Mouse (Mus musculus): ENCODE measurements around the gene Sos1.
"Not testable (repeated sequence)": the region's sequence is repeated elsewhere in the genome, so short reads cannot be mapped to it uniquely, and the experiment has no call there.

Gene Sos1

GRCm38 (mm10) chr17:80420998-80421397, 59.3 kb downstream of the Sos1 start:
- no peak for DNase-seq (ENCODE audit: low spot score in 2 of 2)

- no peak for DNase-seq (ENCODE audit: low spot score in 2 of 2)
These were observed 61.6 kb downstream of the Sos1 start for GRCm38 (mm10) chr17:80418572-80419210.

GRCm38 (mm10) chr17:80411182-80411581, 69.1 kb downstream of the Sos1 start:
- no peak for DNase-seq (ENCODE audit: low spot score in 2 of 2)

- DNase-seq (ENCODE audit: low spot score in 2 of 2) = no peak
These were observed 82.0 kb downstream of the Sos1 start for GRCm38 (mm10) chr17:80398243-80398642.

GRCm38 (mm10) chr17:80391423-80392403, 88.5 kb downstream of the Sos1 start:
- peak in 1 of 2 experiments; percentile 30 for DNase-seq (ENCODE audit: low spot score in 2 of 2)

- DNase-seq (ENCODE audit: low spot score in 2 of 2) = no peak
These were observed 90.2 kb downstream of the Sos1 start for GRCm38 (mm10) chr17:80390024-80390423.

- DNase-seq (ENCODE audit: low spot score in 2 of 2) = no peak
These were observed 94.6 kb downstream of the Sos1 start for GRCm38 (mm10) chr17:80385671-80386070.

- DNase-seq (ENCODE audit: low spot score in 2 of 2) = not testable (repeated sequence)
These were observed 101.9 kb downstream of the Sos1 start for GRCm38 (mm10) chr17:80378386-80378785.

GRCm38 (mm10) chr17:80373726-80374096, 106.5 kb downstream of the Sos1 start:
- no peak for DNase-seq (ENCODE audit: low spot score in 2 of 2)

- DNase-seq (ENCODE audit: low spot score in 2 of 2) = peak; percentile 83 to 86
These were observed 107.1 kb downstream of the Sos1 start, which contains the start of gene Gm10190 for GRCm38 (mm10) chr17:80372989-80373725. Gene Gm10190, minus strand, starts transcription at chr17:80373541.

GRCm38 (mm10) chr17:80368606-80369005, 111.6 kb downstream of the Sos1 start:
- DNase-seq (ENCODE audit: low spot score in 2 of 2) = no peak

GRCm38 (mm10) chr17:80367276-80367675, 113.0 kb downstream of the Sos1 start:
- DNase-seq (ENCODE audit: low spot score in 2 of 2) = no peak

GRCm38 (mm10) chr17:80360245-80360644, 120.0 kb downstream of the Sos1 start:
- no peak for DNase-seq (ENCODE audit: low spot score in 2 of 2)

GRCm38 (mm10) chr17:80347234-80347633, 133.0 kb downstream of the Sos1 start:
- DNase-seq (ENCODE audit: low spot score in 2 of 2) = no peak

GRCm38 (mm10) chr17:80346591-80347125, 133.6 kb downstream of the Sos1 start:
- DNase-seq (ENCODE audit: low spot score in 2 of 2) = no peak

- no peak for DNase-seq (ENCODE audit: low spot score in 2 of 2)
These were observed 135.0 kb downstream of the Sos1 start for GRCm38 (mm10) chr17:80345277-80345676.
